Mouse (Mus musculus): ENCODE measurements around the gene Cdc42bpb. TPM values are rescaled to one million over a fixed set of nuclear protein-coding genes. Genes with fewer than 3 reads are reported as not detected.

The Cdc42bpb gene
- total RNA-seq, 2 experiments from 2014 or later, result 127 to 134 TPM

- DNase-seq (ENCODE audit: low spot score in 2 of 2), result no peak
Measured at GRCm38 (mm10) chr12:111245070-111245469, 132.4 kb downstream of the Cdc42bpb start.

DNA sequence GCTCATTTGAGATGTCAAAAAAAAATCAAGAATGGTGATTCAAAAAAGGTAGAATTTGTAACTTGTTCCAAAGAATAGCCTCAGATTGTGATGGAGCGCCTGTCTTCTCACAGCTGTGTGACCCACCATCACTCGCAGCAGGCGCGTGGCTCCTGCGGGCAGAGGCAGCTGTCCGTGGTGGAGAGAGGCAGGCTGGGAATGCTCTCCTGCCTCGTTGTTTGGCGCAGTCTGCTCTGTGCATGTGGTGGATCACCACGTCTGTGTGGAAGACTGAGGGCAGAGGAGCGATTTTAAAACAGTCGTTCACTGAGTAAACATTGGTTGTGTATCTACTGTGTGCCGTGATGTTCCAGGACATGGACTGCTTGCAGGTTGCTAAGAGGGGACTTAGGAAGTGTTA is 133.8 kb downstream of the Cdc42bpb start:
- DNase-seq (ENCODE audit: low spot score in 2 of 2), result no peak

Other genes with a start within 250 kb of the Cdc42bpb start
- 10 to 100 TPM; 31.5 to 34.5 TPM for gene Traf3, start 211.3 kb downstream of the Cdc42bpb start, total RNA-seq (2021)
- not detected for gene 4930595D18Rik, start 193.2 kb downstream of the Cdc42bpb start, total RNA-seq (2021)
- 1 to 10 TPM in 1 of 2 experiments, under 1 TPM in 1; 0.85 to 9.9 TPM for gene Amn, start 106.6 kb downstream of the Cdc42bpb start, total RNA-seq (2021)
- 1 to 10 TPM; 1.1 to 3.0 TPM for gene Lbhd2, start 29.1 kb upstream of the Cdc42bpb start, total RNA-seq (2021)
- 10 to 100 TPM in 1 of 2 experiments, 1 to 10 TPM in 1; 9.6 to 10.4 TPM for gene Exoc3l4, start 39.3 kb upstream of the Cdc42bpb start, total RNA-seq (2021)
- gene Tnfaip2, start 64.8 kb upstream of the Cdc42bpb start, total RNA-seq (2021), result 10 to 100 TPM; 17.6 to 25.8 TPM
- 10 to 100 TPM in 1 of 2 experiments, 1 to 10 TPM in 1; 1.4 to 11.3 TPM for gene Gm266, start 108.1 kb upstream of the Cdc42bpb start, total RNA-seq (2021)
- 100 to 1,000 TPM; 395 to 408 TPM for gene Eif5, start 160.3 kb upstream of the Cdc42bpb start, total RNA-seq (2021)
- gene Mark3, start 196.8 kb upstream of the Cdc42bpb start, total RNA-seq (2021), result 100 to 1,000 TPM; 104 to 111 TPM

Measured in adrenal gland, postnatal 4 days (tissue).